Mouse (Mus musculus) splenic B cell, adult 2 months (primary cell): ENCODE data around the gene Spred2.

Experiments
- DNase-seq: peaks from one replicate; pipeline ENCODE4 v3.0.0-alpha.2; 2011; ENCODE audit warnings: low read depth, low spot score
- H3K27me3 ChIP-seq: 2 replicates; pipeline ENCODE4 v1.6.1; 2012; ENCODE audit warnings: mild to moderate bottlenecking, low read length, moderate library complexity, mixed read lengths; ENCODE audit not compliant: control insufficient read depth, poor library complexity, insufficient read depth, severe bottlenecking
- H3K36me3 ChIP-seq: 2 replicates; pipeline ENCODE4 v1.6.1; 2012; ENCODE audit warnings: mild to moderate bottlenecking, low read length, moderate library complexity, mixed read lengths; ENCODE audit not compliant: control insufficient read depth, poor library complexity, insufficient read depth, severe bottlenecking

The Spred2 gene

GRCm38 (mm10) chr11:19918246-19918540, 6.0 kb upstream of the Spred2 start:
- no peak for DNase-seq
- no peaks in the 10 kb centered on the region for H3K36me3 ChIP-seq
- H3K27me3 ChIP-seq, result no peaks in the 10 kb centered on the region

GRCm38 (mm10) chr11:19919460-19919784, 4.8 kb upstream of the Spred2 start:
- DNase-seq, result no peak
- Histone ChIP-seq H3K27me3 (no peaks in the 10 kb centered on the region), H3K36me3 (no peaks in the 10 kb centered on the region)

- Histone ChIP-seq H3K36me3 (no peaks in the 10 kb centered on the region), H3K27me3 (no peaks in the 10 kb centered on the region)
- DNase-seq, result peak; percentile 68
Observed at GRCm38 (mm10) chr11:19919785-19920671, 4.1 kb upstream of the Spred2 start.

GRCm38 (mm10) chr11:19921723-19922122, 2.5 kb upstream of the Spred2 start:
- DNase-seq, result no peak
- no peaks in the 10 kb centered on the region for H3K36me3 ChIP-seq

GRCm38 (mm10) chr11:19922208-19922607, 2.0 kb upstream of the Spred2 start:
- Histone ChIP-seq H3K36me3 (no peaks in the 10 kb centered on the region), H3K27me3 (no peaks in the 10 kb centered on the region)
- no peak for DNase-seq

More at GRCm38 (mm10) chr11:19921723-19922122, 2.5 kb upstream of the Spred2 start:
- H3K27me3 ChIP-seq, result no peaks in the 10 kb centered on the region

- Histone ChIP-seq H3K27me3 (no peaks in the 10 kb centered on the region), H3K36me3 (no peaks in the 10 kb centered on the region)
- DNase-seq, result no peak
Observed at GRCm38 (mm10) chr11:19924757-19925148, 578 bp downstream of the Spred2 start.

GRCm38 (mm10) chr11:19925149-19925975, 1.2 kb downstream of the Spred2 start:
- no peaks in the 10 kb centered on the region for H3K36me3 ChIP-seq
- no peaks in the 10 kb centered on the region for H3K27me3 ChIP-seq
- DNase-seq, result peak; percentile 70

- DNase-seq, result peak; percentile 83
- no peaks in the 10 kb centered on the region for H3K27me3 ChIP-seq
- no peaks in the 10 kb centered on the region for H3K36me3 ChIP-seq
Observed at GRCm38 (mm10) chr11:19925976-19926842, 2.0 kb downstream of the Spred2 start.

GRCm38 (mm10) chr11:19926843-19927120, 2.6 kb downstream of the Spred2 start:
- Histone ChIP-seq H3K27me3 (no peaks in the 10 kb centered on the region), H3K36me3 (no peaks in the 10 kb centered on the region)
- no peak for DNase-seq

GRCm38 (mm10) chr11:19928633-19929032, 4.5 kb downstream of the Spred2 start:
- no peaks in the 10 kb centered on the region for H3K27me3 ChIP-seq
- no peaks in the 10 kb centered on the region for H3K36me3 ChIP-seq
- no peak for DNase-seq

GRCm38 (mm10) chr11:19929087-19929865, 5.1 kb downstream of the Spred2 start:
- no peaks in the 10 kb centered on the region for H3K36me3 ChIP-seq

GRCm38 (mm10) chr11:19931569-19932230, 7.5 kb downstream of the Spred2 start:
- DNase-seq, result no peak
- no peaks in the 10 kb centered on the region for H3K27me3 ChIP-seq
- no peaks in the 10 kb centered on the region for H3K36me3 ChIP-seq

More at GRCm38 (mm10) chr11:19929087-19929865, 5.1 kb downstream of the Spred2 start:
- DNase-seq, result no peak
- no peaks in the 10 kb centered on the region for H3K27me3 ChIP-seq

GRCm38 (mm10) chr11:19932983-19933511, 8.9 kb downstream of the Spred2 start:
- H3K27me3 ChIP-seq, result no peaks in the 10 kb centered on the region
- H3K36me3 ChIP-seq, result no peaks in the 10 kb centered on the region
- no peak for DNase-seq
